Mouse (Mus musculus) intestine, embryonic 14.5 days (tissue): ENCODE results near the gene Smarcd3. TPM values are rescaled to one million over a fixed set of nuclear protein-coding genes. Genes with fewer than 3 reads are reported as not detected.
A peak's percentile ranks its signal among the peaks of the same experiment; 100 is the strongest.

ENCODE experiments used
- ATAC-seq: fragments of 200-750 bp; cut with Nextera tagmentation; replicated peaks from 2 replicates; pipeline ENCODE4 v1.8.0; 2017; ENCODE audit warnings: low read depth, moderate number of reproducible peaks, moderate TSS enrichment, moderate library complexity; ENCODE audit not compliant: low FRiP score, low TSS enrichment
- DNase-seq: peaks from one replicate; pipeline ENCODE4 v3.0.0-alpha.2; 2018; ENCODE audit warnings: low spot score
- H3K27ac ChIP-seq: fragments of 300-500 bp; sonication (generic); 2 replicates; pipeline ENCODE4 v1.5.1; 2014; ENCODE audit warnings: low read depth, mild to moderate bottlenecking, control low read depth
- H3K27me3 ChIP-seq: fragments of 300-500 bp; sonication (generic); replicated peaks from 2 replicates; pipeline ENCODE4 v1.6.1; 2014; ENCODE audit warnings: low read length, control low read depth; ENCODE audit not compliant: control insufficient read depth, insufficient read depth
- H3K36me3 ChIP-seq: fragments of 300-500 bp; sonication (generic); 2 replicates; pipeline ENCODE4 v1.6.1; 2014; ENCODE audit warnings: low read length, control low read depth; ENCODE audit not compliant: control insufficient read depth, insufficient read depth
- H3K4me1 ChIP-seq: fragments of 300-500 bp; sonication (generic); replicated peaks from 2 replicates; pipeline ENCODE4 v1.6.1; 2014; ENCODE audit warnings: low read length, control low read depth, mixed read lengths; ENCODE audit not compliant: control insufficient read depth, insufficient read depth
- H3K4me2 ChIP-seq: fragments of 300-500 bp; sonication (generic); 2 replicates; pipeline ENCODE4 v1.6.1; 2014; ENCODE audit warnings: low read length
- H3K4me3 ChIP-seq: fragments of 300-500 bp; sonication (generic); 2 replicates; pipeline ENCODE4 v1.5.1; 2014; ENCODE audit warnings: low read depth, low read length, control low read depth, mixed read lengths
- H3K9ac ChIP-seq: fragments of 300-500 bp; sonication (generic); 2 replicates; pipeline ENCODE4 v1.6.1; 2014; ENCODE audit warnings: mild to moderate bottlenecking, low read length
- H3K9me3 ChIP-seq: fragments of 300-500 bp; sonication (generic); 2 replicates; pipeline ENCODE4 v1.6.1; 2016; ENCODE audit warnings: low read length, control low read depth; ENCODE audit not compliant: control insufficient read depth
- WGBS: fragments of 180-500 bp; shearing (Covaris S2); extraction: QIAGEN DNeasy Blood & Tissue Kit; methylation state at CpG from one replicate; pipeline ENCODE4 v1.1.7; 2014; 5-methylcytosine and 5-hydroxymethylcytosine counted together
- polyA plus RNA-seq: library from polyadenylated mRNA; unstranded; fragments of >200 nt; fragmentation: Nextera tagmentation; extraction: Ambion mirVana; gene quantifications from 2 replicates; pipeline ENCODE4 v1.2.1, GENCODE M21; 2014

Gene Smarcd3
- polyA plus RNA-seq, 1 experiment from 2014 or later: 27.5 TPM

DNA sequence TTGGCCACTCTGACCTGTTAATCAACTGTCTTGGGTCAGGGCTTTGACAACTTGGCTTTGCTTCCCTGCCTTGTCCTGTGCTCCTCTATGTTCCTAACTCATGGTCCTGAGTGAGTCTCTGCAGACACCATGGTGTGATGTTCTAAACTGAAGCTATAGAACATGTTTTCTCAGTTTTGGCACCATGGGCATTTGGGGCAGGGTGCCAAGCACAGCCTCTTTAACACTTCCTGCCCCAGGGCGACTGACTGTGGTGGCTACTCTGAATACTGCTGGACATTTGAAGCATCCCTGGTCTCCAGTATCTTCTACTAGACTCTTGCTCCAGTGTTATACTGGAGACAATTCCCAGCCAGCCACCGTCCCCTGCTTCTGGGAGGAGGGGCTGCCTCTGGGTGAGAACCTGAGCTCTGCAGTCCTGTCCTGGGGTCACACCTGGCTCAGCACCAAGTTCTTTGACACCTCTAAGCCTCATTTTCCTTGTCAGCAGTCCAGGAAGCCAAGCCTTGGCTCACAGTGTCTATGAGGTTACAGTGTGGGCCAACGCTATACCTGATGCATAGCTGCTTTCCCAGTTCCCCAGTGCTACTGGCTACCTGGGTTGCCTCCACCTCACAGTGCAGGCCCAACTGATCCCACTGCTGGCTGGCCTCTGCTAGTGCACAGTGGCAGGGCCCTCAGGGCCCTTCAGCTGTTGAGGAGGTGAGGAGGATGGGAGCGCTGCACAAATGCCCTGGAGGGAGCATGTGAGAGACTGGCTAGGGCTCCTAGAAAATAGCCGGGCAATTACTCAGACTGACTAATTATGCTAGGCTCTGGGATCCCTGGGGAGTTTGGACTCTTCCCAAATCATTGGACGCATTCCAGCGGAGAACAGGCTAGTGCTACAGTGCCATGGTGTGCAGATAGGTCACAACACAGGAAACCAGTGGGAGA is 12.6 kb downstream of the Smarcd3 start:
- no peaks in the 10 kb centered on the region for H3K27me3 ChIP-seq
- no peak overlapping the region for H3K9ac ChIP-seq
- 72% methylated on average over 7 of the region's 7 CpGs for WGBS
- H3K9me3 ChIP-seq: no peaks in the 10 kb centered on the region
- H3K27ac ChIP-seq: no peak overlapping the region
- H3K4me2 ChIP-seq: no peak overlapping the region
- DNase-seq: no peak
- H3K4me3 ChIP-seq: no peak overlapping the region
- H3K36me3 ChIP-seq: no peaks in the 10 kb centered on the region
- ATAC-seq: no peak
- peaks cover 2% of the 10 kb centered on the region; the same call in 1 of the 2 replicates for H3K4me1 ChIP-seq

DNA sequence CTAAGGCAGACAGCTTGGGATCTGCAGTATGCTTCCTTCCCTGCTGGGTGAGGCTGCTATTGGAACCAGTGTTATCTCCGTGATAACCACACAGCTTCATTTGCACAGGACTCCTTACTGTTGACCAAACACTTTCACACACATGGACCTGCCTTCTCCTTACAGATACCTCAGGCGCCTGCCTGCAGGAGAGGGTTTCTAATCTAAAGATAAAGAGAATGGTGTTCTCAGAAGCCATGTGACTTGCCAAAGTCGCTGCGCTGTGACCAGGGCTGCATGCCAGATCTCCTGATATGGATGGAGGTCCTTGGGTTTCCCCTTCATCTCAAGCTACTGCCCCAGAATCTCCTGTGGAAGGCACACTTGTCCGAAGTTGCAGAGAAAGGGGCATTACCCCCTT is 14.8 kb downstream of the Smarcd3 start:
- Histone ChIP-seq H3K4me2 (no peak overlapping the region), H3K9ac (no peak overlapping the region), H3K9me3 (no peaks in the 10 kb centered on the region), H3K27me3 (no peaks in the 10 kb centered on the region), H3K4me3 (no peak overlapping the region), H3K27ac (no peak overlapping the region), H3K4me1 (peaks cover 17% of the 10 kb centered on the region), H3K36me3 (no peaks in the 10 kb centered on the region)
- WGBS: 27% methylated on average over 5 of the region's 5 CpGs
- no peak for DNase-seq
- no peak for ATAC-seq

DNA sequence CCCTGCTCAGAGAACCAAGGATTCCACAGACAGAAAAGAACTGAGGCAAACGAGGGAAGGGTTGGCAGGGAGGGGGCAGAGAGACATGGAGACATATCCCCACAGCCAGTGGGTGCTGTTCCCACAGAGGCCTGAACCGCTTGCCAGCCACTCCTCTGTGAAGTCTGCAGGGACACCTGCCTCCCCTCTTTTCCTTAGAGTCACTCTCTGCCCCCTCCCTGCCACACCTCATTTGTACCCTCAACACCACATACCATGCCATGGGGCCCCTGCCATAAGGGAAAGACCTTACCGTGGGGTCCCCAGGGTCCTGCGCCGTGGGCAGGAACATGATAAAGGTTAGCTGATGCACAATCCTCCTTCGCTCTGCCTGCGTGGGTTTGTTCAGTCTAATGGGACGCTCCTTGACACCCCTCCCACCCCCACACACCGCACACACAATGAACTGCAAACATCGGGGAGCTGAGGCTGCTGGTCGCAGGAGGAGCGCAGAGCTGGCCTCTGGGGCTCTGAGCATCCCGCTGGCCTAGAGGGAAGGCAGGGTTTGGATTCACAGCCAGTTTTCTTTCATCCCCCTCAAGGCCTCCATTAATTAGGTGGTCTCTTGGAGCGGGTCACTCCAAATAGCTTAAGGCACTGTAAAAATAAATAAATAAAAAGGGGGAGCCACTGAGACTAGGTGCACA is 18.1 kb downstream of the Smarcd3 start:
- H3K27me3 ChIP-seq: no peaks in the 10 kb centered on the region
- no peak overlapping the region for H3K4me3 ChIP-seq
- peak overlapping the region; percentile 70; the same call in 1 of the 2 replicates for H3K9ac ChIP-seq
- no peaks in the 10 kb centered on the region for H3K9me3 ChIP-seq
- DNase-seq: no peak
- WGBS: 35% methylated on average over 14 of the region's 14 CpGs
- peaks cover 37% of the 10 kb centered on the region for H3K4me1 ChIP-seq
- H3K27ac ChIP-seq: peak overlapping the region; percentile 90
- H3K4me2 ChIP-seq: peak overlapping the region; percentile 76
- no peaks in the 10 kb centered on the region for H3K36me3 ChIP-seq
- no peak for ATAC-seq

DNA sequence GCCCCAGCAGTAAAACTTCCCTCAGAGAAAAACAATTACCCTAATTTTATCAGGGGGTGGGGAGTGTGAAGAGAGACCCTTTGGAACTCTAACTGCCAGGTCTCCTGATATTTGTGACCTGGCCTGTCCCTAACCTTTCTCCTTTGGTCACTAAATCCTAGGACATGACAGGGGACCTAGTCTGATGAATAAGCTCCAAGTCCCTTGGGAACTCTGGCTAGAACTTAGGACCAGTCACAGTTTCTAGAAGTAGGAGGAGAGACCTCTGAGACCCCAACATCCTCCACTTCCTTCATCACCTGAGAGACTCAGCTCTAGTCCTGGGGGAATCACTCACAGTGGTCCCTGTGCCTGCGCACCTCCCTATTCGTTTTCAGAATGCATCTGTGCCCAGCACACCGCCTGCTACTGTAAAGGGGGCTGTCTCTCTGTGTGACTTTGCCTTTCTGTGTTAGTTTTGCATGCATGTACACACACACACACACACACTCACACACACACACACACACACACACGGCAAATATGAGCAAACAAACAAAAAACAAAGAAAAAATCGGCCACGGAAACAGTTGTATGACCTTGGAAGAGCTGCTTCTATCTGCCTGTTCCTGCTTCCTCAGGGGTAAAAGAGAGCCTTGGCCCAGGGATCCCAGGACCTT is 18.8 kb downstream of the Smarcd3 start:
- peak overlapping the region; percentile 70 for H3K9ac ChIP-seq
- H3K36me3 ChIP-seq: no peaks in the 10 kb centered on the region
- peak overlapping the region; percentile 90 for H3K27ac ChIP-seq
- DNase-seq (no peak), ATAC-seq (no peak)
- peaks cover 44% of the 10 kb centered on the region for H3K4me1 ChIP-seq
- 13% methylated on average over 6 of the region's 6 CpGs for WGBS
- H3K4me3 ChIP-seq: peak overlapping the region; percentile 54
- no peaks in the 10 kb centered on the region for H3K9me3 ChIP-seq
- H3K4me2 ChIP-seq: peak overlapping the region; percentile 76
- H3K27me3 ChIP-seq: 0 out of 2 replicates have a peak, but pooled peaks cover 1% of the 10 kb centered on the region

DNA sequence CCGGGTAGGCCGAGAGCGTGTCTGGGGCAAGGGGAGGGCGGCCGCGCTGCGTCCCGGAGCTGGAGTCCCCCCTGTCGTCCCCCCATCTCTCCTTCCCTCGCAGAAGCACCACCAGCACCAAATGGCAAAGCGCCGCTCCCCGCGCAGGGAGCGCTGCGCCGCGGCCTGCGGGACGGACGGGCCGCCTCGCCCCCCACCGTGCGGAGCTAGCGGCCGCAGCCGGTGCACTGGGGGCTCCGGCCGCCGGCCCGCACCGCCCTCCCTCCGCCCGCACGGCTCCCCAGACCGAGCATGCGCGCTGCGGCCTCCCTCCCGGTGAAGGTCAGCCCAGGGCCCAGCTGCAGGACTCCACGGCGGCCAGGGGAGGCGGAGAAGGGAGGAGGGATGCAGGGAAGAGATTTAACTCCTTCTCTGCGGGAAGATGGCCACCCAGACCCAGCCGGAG is 19.5 kb downstream of the Smarcd3 start:
- Histone ChIP-seq H3K36me3 (no peaks in the 10 kb centered on the region), H3K9ac (peak overlapping the region; percentile 70), H3K4me1 (peaks cover 46% of the 10 kb centered on the region), H3K4me3 (peak overlapping the region; percentile 54), H3K9me3 (no peaks in the 10 kb centered on the region), H3K27ac (peak overlapping the region; percentile 90), H3K4me2 (peak overlapping the region; percentile 76), H3K27me3 (0 out of 2 replicates have a peak, but pooled peaks cover 2% of the 10 kb centered on the region)
- under 1% methylated on average over 46 of the region's 46 CpGs for WGBS
- peak; percentile 91 for DNase-seq
- ATAC-seq: peak; percentile 67

DNA sequence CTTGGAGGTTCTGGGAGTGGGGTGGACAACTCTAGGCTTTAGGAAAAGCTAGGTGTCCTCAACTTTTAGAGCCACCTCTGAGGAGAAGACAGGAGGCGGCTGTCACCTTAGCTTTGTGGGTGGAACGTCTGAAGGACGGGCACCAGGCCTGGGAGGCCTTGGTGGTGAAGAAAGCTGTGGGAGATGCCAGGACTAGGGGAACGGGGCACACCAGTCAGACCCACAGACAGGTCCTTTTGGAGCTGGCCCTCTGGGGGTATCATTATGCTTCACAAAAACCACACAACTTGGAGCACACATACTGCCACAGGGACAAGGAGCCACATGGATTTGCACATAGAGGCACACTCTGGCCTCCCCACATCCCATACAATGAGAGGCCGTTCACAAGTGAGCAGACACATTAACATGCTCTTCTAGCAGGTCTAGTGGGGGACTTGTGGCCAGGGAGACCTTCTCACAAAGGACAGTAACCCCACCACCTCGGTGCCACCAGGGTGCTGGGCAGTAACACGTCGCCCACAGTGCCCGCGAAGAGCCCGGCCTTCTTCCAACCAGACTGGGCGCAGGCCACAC is 20.0 kb downstream of the Smarcd3 start:
- 22% methylated on average over 12 of the region's 12 CpGs for WGBS
- no peaks in the 10 kb centered on the region for H3K9me3 ChIP-seq

DNA sequence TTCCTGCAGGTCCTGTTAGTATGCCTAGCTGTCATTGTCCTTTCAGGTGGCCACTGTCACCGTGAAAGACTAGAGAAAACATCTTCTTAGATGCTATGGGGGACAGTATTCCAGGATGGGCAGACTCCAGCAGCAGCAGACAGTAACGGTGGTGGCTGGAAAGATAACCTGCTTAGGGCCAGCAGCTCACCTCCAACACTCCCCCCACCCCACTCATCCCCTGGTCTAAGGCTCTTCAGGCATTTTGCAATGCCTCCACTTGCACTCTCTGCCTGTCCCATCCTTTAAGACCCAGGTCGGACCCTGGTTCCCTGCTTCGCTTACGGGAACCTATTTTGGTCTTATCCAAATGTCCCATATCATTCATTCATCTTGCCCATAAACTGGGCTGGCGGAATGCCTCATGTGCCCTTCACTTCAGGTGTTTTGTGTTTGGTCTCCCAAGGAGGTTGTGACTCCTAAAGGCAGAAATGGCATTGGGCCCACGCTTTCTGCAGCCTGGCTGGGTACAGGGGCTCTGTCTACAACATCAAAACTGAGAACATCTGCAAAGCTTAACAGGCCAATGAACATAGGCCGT is 20.7 kb downstream of the Smarcd3 start:
- DNase-seq (no peak), ATAC-seq (no peak)
- H3K4me1 ChIP-seq: peaks cover 52% of the 10 kb centered on the region
- H3K27ac ChIP-seq: peak overlapping the region; percentile 99
- H3K4me2 ChIP-seq: peak overlapping the region; percentile 76
- no peaks in the 10 kb centered on the region for H3K9me3 ChIP-seq
- no peaks in the 10 kb centered on the region for H3K36me3 ChIP-seq
- 0 out of 2 replicates have a peak, but pooled peaks cover 5% of the 10 kb centered on the region for H3K27me3 ChIP-seq
- 61% methylated on average over 8 of the region's 8 CpGs for WGBS
- H3K4me3 ChIP-seq: no peak overlapping the region
- peak overlapping the region; percentile 89; the same call in 1 of the 2 replicates for H3K9ac ChIP-seq

More for the DNA sequence above, 20.0 kb downstream of the Smarcd3 start:
- Histone ChIP-seq H3K27me3 (0 out of 2 replicates have a peak, but pooled peaks cover 2% of the 10 kb centered on the region), H3K4me2 (peak overlapping the region; percentile 76), H3K36me3 (no peaks in the 10 kb centered on the region), H3K4me3 (peak overlapping the region; percentile 54), H3K27ac (peak overlapping the region; percentile 90), H3K9ac (peak overlapping the region; percentile 70), H3K4me1 (peaks cover 47% of the 10 kb centered on the region)
- DNase-seq (peak; percentile 90), ATAC-seq (no peak)
